Mouse (Mus musculus) adrenal gland, postnatal 36 days (tissue): Measurements from ENCODE around the gene Cdc25b. TPM values are rescaled to one million over a fixed set of nuclear protein-coding genes. Genes with fewer than 3 reads are reported as not detected.

Source experiments
- DNase-seq, 2 experiments: peaks; one replicate each; pipeline ENCODE4 v3.0.0; 2021; ENCODE audit warnings: mixed read lengths in 1 of 2
- long read RNA-seq, 2 experiments: library from polyadenylated mRNA; stranded (forward); transcript quantifications; one replicate each; pipeline ENCODE4 v2.0.0; 2021; ENCODE audit warnings: borderline sequencing depth in 2 of 2
- total RNA-seq, 2 experiments: library from RNA; stranded (reverse); gene quantifications; 2 replicates each; pipeline ENCODE4 v1.2.3; 2021

The Cdc25b gene
- total RNA-seq: 1 to 10 TPM; 5.5 to 5.7 TPM
- long read RNA-seq, experiment 1, partial matches to known transcripts: 0 of 3 reads
- long read RNA-seq, experiment 1, other reads (novel, unspliced or antisense): 2 of 3 reads
- long read RNA-seq, experiment 2, partial matches to known transcripts: 0 of 6 reads
- long read RNA-seq, experiment 2, other reads (novel, unspliced or antisense): 1 of 6 reads

GRCm38 (mm10) chr2:131186771-131187601 is at the start of gene Cdc25b, which contains the start of gene Spef1:
Cdc25b (plus strand) TSS chr2:131186949.
Spef1 (minus strand) TSS chr2:131187282.
- peak; percentile 88 to 93 for DNase-seq

GRCm38 (mm10) chr2:131138296-131138695 is 48.5 kb upstream of the Cdc25b start:
- no peak for DNase-seq

- DNase-seq: no peak
Observed at GRCm38 (mm10) chr2:131138760-131139159, 48.0 kb upstream of the Cdc25b start.

GRCm38 (mm10) chr2:131139287-131139686 is 47.5 kb upstream of the Cdc25b start:
- DNase-seq: no peak

DNA sequence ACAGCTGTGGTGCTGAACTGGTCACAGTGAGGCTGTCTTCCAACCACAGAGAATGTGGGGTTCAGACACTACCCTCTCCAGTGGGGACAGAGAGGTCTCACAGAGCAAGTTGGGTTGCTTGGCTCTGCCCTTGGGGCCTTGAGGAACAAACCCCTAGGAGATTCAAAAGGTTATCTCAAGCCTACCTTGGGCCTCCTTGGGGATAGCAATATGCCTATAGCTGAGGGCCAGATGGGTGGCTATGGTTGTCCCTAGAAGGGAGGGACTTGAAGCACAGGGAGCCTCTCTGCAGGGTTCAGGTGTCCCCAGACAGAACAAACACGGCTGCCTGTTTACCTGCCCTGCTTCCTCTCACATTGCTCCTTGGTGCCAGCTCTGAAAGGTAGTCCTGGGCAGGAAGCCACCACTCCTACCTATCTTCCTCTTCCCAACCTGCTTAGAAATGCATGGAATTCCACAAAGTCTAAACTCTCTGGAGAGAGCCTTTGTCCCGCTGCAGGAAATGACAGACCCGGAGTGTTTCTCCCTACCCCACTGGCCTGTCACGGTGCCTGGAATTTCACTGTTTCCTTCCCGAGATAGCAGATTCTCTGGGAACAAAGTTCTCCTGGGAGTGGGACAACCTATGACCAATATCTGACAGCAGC is 46.7 kb upstream of the Cdc25b start:
- DNase-seq: no peak

DNA sequence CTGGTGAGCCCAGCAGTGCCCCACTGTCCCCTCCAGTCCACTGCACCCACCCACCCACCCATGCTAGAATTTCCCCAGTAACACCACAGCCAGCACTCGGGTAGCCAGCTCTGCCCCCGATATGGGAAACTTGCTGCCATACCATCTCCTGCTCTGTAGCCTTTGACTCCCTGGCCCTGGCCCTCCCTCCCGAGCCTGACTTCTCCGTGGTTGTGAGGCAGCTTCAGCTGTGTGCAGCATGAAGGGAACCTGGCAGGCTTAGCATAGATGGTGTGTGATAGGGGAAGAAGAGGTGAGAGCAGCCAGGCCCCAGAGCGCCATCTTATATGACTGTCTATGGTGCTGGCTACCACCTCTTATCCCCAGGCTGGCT is 46.2 kb upstream of the Cdc25b start:
- DNase-seq: no peak

DNA sequence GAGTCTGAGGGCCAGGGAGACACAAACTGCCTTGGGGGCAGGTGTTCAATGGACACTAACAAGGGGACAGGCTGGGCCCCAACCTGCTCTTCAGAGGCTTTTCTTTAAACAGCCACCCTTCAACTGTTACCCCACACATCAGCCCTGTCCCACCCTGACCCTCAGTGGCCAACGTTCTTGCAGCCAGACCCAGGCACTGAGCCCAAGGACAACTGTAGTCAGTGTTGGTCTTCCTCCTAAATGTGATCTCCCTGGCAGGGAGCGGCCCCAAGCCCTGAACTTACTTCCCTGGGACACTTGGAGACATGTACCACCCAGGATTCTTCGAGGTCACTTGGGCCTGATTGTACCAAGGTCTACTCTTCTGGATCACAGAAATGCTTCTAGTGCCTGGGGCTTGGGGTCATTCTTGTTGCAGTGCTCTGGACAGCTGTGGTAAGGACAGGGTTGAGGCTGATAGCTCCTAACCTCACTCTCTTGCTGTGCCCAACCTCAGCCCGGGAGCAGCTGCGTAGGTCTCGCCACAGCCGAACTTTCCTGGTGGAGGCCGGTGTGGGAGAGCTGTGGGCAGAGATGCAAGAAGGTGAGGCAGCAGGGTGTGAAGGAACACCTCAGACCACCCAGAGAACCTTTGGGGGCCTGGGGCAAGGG is 45.3 kb upstream of the Cdc25b start:
- no peak for DNase-seq

DNA sequence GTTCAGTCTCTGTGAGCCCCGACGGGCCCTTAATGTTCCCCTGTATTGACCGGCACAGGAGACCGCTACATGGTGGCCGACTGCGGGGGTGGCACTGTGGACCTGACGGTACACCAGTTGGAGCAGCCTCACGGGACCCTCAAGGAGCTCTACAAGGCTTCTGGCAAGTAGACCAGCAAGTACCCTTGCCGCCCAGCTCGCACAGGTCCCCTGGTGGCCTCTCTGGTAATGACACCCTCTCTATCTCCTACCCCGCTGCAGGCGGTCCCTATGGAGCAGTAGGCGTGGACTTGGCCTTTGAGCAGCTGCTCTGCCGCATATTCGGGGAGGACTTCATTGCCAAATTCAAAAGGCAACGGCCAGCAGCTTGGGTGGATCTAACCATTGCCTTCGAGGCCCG is 44.2 kb upstream of the Cdc25b start:
- DNase-seq: peak; percentile 72 to 88

DNA sequence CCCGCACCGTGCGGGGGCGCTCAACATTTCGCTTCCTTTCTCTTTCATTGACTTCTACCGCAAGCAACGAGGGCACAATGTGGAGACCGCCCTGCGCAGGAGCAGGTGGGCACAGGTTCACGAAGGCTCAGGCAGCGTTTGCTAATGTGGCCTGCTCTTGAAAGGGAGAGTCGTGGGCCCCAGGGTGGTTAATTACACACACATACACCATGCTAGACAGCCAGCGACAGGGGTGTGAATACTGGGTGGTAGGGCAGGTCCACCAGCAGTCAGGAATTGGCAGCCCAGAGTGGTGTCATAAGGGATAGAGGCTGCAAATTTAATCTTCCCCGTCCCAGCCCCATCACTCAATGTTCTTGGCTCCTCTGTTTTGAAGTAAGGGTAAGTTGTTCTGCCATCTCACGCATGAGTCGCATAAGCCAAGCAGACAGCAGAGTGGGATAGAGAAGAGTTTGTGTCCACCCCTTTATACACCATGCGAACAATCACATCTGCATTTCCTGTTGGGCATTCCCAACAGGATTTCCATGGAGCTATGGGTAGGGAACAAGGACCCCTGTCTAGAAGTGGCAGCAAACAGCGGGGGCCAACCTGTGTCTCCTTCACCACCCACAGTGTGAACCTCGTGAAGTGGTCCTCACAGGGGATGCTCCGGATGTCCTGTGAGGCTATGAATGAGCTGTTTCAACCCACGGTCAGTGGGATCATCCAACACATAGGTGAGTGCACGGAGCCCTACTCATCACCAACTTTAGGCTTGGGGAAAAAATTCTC is 43.6 kb upstream of the Cdc25b start:
- no peak for DNase-seq

- no peak for DNase-seq
Observed at GRCm38 (mm10) chr2:131145121-131145520, 41.6 kb upstream of the Cdc25b start.

DNA sequence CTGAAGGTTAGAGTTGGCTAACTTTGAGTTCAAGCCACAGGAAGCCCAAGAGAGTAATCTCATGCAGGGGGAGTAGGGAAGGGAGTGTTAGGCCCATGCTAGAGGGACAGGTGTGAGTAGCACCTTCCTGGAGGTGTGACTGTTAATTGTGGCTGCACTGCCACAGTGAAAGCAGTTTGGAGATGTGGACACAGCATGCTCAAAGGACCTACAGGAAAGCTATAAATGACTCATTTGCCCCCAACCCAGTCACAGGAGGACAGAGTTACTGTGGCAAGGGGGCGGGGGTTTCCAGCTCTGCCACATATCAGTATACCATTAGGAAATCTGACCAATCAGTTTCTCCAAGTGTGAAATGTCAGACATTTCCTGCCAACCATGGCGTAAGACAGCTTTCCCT is 41.2 kb upstream of the Cdc25b start:
- no peak for DNase-seq

DNA sequence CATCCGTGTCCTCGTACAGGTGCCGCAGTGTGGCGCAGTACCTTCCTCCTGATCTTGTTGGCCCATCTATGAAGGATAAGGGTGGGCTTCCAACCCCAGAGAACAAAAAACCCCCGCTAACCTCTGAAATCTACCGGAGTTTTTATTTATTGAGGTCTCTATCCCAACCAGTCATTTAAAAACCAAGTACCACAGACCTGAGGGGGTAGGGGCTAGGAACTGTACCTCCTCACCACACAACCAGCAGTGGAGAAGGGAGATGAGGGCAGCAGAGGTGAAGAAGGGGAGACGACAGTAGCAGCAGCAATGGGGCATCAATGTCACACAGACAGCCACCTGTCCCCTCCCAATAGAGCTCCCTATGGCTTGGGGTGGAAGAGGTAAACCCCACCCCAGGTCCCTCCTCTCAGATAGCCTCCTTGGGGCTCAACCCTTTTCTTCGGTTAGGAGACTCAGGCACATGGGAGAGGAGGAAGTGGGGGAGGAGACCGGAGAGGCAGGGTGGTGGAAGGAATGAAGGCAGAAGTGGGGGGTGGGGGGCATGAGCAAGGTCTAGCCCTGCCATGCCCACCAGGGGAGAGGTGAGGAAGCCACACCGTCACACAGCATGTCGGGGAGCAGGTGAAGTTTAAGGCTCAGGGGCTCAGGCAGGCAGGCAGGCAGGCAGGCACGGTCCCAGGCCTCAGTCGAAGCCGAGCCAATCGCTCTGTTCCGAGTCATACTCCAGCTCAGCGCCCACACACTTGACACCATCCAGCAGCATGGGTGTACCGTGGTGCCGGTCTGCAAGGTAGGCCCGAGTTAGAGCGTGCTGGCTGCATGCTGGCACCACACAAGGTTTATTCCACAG is 40.3 kb upstream of the Cdc25b start:
- no peak for DNase-seq

- DNase-seq: no peak
Observed at GRCm38 (mm10) chr2:131147043-131147365, 39.7 kb upstream of the Cdc25b start.

DNA sequence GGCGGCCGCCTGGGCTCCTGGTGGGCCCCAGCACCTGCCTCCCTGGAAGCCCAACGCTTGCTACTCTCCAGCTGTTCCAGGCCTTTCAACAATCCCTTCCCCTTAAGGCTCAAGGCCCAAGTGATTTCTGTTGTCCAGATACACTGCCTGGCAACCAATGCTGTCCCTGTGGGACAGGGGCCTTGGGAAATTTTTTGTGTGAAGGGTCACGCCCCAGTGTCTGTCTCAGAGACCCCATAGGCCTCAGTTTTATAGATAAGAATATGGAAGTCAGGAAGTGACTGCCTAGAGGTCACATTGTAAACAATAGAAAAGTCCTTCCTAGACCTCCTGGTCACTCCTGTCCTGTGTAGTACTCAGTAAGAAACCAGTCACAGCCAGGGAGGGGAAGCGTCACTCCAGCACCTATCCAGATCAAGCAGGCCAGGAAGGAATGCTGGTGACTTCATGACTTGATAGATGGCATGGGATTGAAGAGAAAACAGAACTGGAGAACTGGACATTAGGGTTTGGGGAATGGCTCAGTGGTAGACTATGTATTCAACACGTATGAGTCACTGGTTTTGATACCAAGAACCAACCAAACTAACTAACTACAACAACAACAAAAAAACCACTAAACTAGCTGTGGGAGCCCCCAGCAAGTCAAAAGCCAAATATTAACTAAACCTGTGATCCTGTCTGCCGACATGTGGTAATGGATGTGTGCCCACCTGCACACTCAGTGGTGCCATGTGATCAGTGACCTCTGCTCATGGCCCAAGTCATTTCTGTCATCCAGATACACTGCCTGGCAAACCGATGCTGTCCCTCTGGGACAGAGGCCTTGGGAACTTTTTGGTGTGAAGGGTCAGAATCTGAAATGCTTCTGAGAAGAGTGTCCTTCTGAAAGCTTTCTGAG is 38.1 kb upstream of the Cdc25b start:
- no peak for DNase-seq

- no peak for DNase-seq
Observed at GRCm38 (mm10) chr2:131149254-131149578, 37.5 kb upstream of the Cdc25b start.

GRCm38 (mm10) chr2:131152166-131152730 is 34.5 kb upstream of the Cdc25b start:
- no peak for DNase-seq

GRCm38 (mm10) chr2:131154036-131154435 is 32.7 kb upstream of the Cdc25b start:
- DNase-seq: peak; percentile 34

GRCm38 (mm10) chr2:131156987-131157386 is 29.8 kb upstream of the Cdc25b start:
- DNase-seq: peak in 1 of 2 experiments; percentile 16

DNA sequence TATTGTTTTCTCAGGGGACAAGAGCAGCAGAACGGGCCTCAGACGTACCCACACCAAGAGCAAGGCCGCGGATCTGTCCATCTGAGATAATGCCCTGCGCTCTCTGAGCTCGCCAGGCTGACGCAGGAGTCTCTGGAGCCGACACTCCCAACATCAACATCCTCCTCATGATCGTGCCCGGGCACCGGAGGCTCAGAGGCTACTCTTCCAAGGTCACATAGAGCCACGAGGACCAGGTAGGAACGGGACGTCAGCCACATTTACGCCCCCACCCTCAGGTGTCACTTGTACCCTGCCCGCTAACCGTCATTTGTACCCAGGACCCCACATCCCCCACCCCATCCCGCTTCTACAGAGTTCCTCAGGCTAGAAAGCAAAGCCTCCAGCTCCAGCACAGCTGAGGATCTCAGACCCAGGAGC is 27.2 kb upstream of the Cdc25b start:
- DNase-seq: peak; percentile 47 to 49
